Mouse (Mus musculus): ENCODE measurements around the gene Gsto1.
"Not testable (repeated sequence)": the region's sequence is repeated elsewhere in the genome, so short reads cannot be mapped to it uniquely, and the experiment has no call there.

Gene Gsto1

DNA sequence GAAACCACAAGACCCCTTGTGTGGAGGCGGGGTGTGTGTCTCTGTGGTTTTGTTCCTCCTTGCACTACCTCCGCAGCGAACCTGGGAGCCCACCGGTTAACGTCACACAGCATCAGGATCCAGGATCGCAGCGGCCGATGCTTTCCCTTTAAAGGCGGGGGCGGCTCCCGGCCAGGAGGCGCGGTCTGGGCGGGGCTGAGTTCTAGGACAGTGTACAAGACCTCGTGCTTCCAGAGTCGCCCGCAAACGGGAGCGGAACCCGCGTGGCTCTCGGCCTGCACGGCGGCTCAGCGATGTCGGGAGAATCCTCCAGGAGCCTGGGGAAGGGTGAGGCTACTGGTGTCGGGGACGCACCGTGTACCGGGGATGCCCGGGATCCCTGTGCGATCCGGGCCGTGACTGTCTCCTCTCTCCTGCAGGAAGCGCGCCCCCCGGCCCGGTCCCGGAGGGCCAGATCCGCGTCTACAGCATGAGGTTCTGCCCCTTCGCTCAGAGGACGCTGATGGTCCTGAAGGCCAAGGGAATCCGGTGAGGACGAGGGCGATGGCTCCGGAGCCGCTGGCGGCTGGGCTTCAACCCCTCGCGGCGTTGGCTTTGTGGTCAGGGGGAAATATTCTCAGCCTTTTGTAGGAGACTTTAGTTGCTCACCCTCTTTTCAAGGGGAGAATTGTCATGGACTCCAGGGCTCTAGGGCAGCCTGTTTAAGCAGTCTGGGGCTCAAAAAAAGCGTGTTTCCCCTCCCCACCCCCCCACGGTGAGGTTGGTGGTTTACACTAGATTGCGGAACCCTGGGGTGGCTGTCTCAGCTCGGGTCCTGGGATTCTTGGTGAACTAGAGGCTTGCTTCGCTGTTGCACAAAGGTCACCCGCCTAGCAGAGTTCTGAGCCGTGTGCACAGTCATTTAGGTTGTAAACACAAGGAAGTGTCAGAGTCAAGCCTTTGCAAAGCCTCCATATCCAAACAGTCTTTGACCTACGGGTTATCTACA is at the start of gene Gsto1:
TSS of gene Gsto1 (plus strand) at position 175 of the 988 bp plus-strand sequence.
- DNase-seq (ENCODE audit: low read depth, low spot score): peak; percentile 78

DNA sequence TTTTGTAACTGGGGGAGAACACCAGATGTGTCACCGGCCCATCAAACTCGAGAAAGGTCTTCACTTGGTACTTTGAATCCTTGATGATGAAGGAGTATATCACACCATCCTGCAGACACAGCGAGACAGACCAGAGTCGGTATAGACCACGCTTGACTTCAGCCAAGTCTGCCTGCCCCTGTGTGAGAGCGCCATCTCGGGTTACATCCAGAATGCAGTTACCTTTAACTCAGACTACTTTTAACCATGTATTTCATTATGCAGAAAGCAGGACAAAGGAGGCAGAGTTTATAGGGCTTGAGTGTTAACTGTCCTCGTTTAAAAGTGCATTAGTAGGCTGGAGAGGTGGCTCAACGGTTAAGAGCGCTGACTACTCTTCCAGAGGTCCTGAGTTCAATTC is 42.7 kb upstream of the Gsto1 start:
- DNase-seq (ENCODE audit: low read depth, low spot score): no peak

- no peak for DNase-seq (ENCODE audit: low read depth, low spot score)
Observed at GRCm38 (mm10) chr19:47814721-47815120, 40.0 kb upstream of the Gsto1 start.

DNA sequence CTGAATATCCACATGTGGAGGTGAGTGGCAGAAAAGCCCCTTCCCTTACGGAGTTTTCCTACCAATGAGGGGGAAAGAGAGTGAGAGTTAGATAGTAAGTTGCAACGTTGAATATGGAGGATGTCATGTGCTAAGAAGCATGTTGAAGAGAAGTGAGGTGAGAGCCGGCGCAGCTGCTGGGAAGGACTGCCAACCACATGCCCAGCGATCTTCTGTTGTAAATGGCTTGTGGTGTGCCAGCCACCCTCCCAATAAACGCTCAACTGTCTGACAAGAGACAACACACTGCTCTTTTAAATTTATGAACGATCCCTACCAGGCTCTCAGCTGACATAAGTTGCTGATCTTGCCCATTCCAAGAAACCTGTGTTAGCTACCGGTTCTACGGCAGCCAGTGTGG is 37.1 kb upstream of the Gsto1 start:
- DNase-seq (ENCODE audit: low read depth, low spot score): no peak

GRCm38 (mm10) chr19:47820832-47821493 is 33.8 kb upstream of the Gsto1 start:
- DNase-seq (ENCODE audit: low read depth, low spot score): peak; percentile 62

DNA sequence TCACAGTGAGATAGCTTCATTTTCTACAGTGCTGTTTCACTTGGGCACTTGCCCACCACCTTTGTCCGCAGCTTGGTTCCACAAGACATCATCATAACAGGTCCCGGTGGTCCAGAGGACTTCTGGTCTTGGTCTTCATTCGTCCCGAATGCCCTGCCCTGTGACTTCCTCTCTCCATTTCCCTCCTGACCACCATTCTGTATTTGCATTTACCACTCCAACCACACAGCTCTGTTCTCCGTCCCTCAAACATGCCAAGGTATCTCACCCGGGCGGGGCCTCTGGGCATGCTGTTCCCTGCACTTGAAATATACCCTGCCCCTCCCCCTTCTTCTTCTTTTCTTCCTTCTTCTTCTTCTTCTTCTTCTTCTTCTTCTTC is 33.3 kb upstream of the Gsto1 start:
- DNase-seq (ENCODE audit: low read depth, low spot score): no peak

GRCm38 (mm10) chr19:47822143-47822796 is 32.5 kb upstream of the Gsto1 start:
- DNase-seq (ENCODE audit: low read depth, low spot score): no peak

- DNase-seq (ENCODE audit: low read depth, low spot score): no peak
Observed at GRCm38 (mm10) chr19:47824026-47824425, 30.7 kb upstream of the Gsto1 start.

DNA sequence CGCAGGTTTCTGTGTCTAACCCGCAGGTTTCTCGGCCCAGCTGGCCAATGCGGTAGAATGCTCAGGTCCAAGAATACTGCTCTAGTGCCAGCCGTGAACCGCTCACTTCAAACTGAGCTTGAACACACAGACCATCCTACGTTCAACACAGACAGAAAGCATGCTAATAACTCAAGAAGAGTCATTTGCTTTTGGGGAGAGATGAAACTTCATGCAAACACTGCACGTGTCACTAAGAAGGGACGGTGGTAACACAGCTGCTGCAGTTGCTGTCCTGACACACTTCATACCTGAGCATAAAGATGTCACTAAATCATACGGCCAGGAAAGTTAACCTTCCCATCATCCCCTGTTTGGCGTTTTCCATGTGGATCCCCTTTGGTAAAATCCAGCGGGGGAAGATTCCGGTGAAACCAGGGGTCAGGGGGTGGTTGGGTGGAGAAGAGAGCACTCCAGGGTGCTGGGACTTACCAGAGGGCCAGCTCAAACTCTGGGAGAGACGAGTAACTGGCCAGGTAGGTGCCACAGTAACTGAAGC is 24.8 kb upstream of the Gsto1 start:
- DNase-seq (ENCODE audit: low read depth, low spot score): no peak

DNA sequence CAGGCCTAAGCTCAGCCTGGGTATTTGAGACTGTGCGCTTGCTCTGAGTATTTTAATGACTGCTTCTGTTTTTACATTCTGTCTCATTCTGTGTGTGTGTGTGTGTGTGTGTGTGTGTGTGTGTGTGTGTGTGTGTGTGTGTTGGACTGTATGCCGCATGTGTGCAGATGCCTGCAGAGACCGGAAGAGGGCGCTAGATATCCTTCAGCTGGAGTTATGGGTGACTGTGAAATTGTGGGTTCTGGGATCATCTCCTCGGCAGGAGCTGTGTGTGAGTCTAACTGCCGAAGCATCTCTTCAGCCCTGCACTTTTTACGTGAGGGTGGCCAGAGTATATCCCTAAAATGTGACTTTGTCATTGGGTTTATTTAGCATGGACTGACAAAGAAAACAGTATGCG is 23.7 kb upstream of the Gsto1 start:
- no peak for DNase-seq (ENCODE audit: low read depth, low spot score)

DNA sequence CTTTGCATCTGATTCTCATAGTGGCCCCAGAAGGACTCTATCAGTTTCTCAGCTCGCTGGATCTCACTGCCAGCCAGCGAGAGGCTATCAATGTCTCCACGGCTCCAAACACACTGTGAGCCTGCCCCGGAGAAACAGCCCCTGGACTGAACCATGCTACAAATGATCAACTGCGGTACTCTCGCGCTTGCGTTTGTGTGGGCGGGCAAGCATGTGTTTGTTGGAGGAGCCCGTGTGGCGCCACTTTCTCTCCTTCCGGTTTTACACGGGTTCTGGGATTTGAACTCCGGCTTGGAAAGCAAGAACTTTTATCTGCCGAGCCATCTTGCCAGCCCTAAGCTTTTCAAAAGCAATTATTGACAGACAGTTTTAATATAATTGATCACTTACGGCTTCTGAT is 22.5 kb upstream of the Gsto1 start:
- no peak for DNase-seq (ENCODE audit: low read depth, low spot score)

DNA sequence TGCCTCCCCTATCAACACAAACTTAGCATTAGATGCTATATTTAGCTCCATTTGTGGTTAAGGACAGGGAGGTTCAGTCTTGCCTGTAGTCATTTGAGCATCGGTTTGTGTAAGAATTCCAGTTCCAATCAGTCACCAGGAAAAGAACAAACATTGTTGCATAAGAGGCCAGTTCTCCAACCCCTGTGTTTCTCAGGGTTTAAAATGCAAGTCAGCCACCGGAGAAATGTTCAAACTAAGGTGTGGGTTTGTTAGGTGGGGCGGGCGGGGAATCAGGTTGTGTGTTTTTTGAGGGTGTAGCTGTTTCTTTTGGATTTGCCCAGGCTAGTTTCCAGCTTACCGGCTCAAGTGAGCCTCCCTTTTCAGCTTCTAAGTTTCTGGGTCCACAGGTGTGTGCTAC is 20.2 kb upstream of the Gsto1 start:
- no peak for DNase-seq (ENCODE audit: low read depth, low spot score)

- no peak for DNase-seq (ENCODE audit: low read depth, low spot score)
Observed at GRCm38 (mm10) chr19:47835776-47836175, 19.0 kb upstream of the Gsto1 start.

DNA sequence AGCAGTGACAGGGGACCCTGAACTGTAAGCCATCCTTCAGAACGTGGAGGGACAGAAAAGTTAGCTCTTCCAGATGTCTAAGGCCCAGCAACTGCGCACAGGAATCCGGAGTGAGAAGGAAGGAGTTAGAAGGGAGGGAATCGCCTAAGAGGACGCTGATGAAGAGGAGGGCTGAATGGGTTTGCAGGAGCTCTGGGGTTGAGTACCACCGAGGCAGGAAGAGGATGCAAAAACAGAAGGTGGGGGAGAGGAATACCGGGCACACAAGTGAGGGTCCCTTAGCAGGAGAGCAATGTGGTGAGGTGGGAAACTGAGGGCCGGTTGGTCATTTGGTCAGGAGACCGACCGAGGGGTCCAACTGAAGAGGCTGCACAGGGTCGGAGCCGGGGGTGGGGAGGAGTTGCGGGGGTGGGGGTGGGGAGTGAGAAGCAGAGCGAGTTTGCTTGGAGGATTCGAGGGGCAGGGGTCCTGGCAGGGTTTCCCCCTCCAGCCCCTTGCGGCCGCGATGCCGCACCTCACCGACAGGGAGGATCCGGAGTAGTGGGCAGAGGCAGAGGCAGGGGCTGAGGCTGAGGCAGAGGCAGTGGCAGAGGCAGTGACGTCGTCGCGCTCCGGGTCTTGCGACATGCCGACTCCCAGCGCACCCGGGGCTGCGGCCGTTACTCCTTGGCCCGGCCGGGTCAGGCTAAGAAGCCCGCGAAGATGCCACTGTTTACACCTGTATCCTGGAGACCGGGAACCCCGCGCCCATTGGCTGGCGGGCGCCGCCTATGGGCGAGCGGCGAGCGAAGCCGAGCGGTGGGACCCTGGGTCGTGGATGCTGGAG is 17.9 kb upstream of the Gsto1 start:
- DNase-seq (ENCODE audit: low read depth, low spot score): no peak

- DNase-seq (ENCODE audit: low read depth, low spot score): no peak
Observed at GRCm38 (mm10) chr19:47837527-47837901, 17.3 kb upstream of the Gsto1 start.

DNA sequence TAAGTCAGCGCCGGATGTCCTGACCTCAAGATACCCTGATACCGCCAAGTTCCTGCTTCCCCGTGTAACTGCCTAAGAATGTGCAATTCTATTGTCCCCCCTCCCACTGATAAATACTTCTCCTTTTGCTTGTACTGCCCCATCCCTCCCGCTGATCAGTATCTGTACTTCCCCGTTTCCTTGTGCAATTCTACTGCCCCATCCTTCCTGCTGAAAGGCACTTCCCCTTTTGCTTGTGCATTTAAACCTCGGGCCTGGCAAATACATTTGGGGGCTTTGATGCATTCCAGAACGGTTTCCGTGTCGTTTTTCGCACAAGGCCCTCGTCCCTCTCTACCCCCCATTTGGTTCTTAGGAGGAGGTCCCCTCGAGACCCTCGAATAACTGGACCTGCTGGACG is 13.5 kb upstream of the Gsto1 start:
- not testable (repeated sequence) for DNase-seq (ENCODE audit: low read depth, low spot score)

DNA sequence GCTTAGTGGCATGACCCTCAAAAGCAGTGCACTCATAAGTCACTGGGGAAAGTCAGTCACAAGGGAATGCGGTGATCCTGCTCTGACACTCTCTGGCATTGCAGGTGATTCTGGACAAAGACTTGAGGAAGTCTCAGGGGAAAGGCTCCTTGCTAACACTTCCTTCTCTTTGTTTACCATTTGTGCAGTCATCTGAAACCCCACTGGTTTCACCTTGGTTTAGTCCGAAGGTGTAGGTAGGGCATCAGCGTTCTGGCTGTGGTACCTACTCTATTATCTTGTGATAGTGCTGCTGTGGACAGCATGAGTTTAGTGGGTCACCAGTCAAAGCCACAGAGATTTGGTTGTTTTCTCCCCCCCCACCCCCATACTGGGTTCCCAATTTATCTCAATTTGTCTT is 5.0 kb upstream of the Gsto1 start:
- no peak for DNase-seq (ENCODE audit: low read depth, low spot score)

DNA sequence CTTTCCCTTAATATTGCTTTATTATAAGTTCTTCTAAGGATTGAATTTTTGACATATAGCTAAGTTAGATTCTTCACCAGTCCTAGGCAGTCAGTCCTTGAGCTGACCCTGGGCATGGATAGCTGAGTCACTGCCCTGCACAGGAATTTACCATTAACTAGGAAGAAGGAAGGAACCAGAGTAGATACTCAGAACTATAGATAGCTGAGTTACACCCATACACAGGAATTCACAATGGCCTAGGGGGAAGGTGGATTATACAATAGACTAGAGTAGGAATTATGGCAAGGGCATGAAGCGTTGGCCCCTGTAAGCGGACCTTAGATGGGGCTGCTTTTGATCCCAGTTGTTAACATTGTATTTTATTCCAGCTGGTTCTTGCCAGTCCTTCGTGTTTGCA is 2.6 kb upstream of the Gsto1 start:
- DNase-seq (ENCODE audit: low read depth, low spot score): not testable (repeated sequence)

- no peak for DNase-seq (ENCODE audit: low read depth, low spot score)
Observed at GRCm38 (mm10) chr19:47853053-47853452, 1.7 kb upstream of the Gsto1 start.

DNA sequence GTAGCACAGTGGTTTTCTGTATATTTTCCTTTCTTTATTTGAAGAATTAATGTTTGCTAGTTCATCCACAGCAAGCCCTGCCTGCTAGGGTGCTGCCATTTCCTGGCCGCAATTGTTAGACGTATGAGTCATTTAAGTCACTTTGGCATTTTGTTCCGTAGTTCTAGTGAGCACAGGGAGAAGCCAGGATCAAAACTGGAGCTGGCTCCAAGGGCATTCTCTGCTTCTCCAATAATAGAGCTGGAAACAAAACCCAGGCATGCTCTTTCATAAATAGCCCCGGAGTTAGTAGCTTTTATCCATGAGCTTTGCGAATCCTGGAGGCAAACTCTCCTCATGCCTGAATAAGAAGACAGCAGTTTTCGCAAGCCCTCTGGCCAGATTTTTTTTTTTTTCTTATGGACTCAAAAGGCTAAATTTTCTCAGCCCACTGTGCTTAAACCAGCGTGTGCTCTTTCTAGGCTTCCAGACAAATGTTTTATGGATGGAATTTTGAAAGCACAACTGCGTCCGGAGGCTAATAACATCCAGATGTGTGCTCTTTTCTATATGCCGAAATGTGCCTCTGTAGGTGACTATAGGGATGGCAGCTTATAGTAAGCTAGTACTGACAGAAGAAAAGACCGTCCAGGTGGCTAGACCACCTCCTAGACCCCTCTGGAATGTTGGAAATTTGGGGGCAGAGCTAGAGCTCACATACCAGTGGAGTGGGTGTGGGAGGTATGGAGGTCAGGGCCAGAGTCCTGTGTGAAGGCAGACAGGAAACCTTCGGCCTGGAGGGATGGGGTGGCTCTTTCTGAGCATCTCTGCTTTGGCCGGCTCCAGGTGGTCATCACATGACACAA is 597 bp upstream of the Gsto1 start:
- DNase-seq (ENCODE audit: low read depth, low spot score): peak; percentile 56
